Mouse (Mus musculus): ENCODE measurements around the gene Rrad. TPM values are rescaled to one million over a fixed set of nuclear protein-coding genes. Genes with fewer than 3 reads are reported as not detected.
"Not testable (repeated sequence)": the region's sequence is repeated elsewhere in the genome, so short reads cannot be mapped to it uniquely, and the experiment has no call there.

Gene Rrad
- total RNA-seq (2021) = 1 to 10 TPM; 4.8 to 5.1 TPM
- long read RNA-seq, experiment 1, partial matches to known transcripts = 0 of 2 reads
- long read RNA-seq, experiment 1, other reads (novel, unspliced or antisense) = 0 of 2 reads
- long read RNA-seq, experiment 2, partial matches to known transcripts = 1 of 3 reads
- long read RNA-seq, experiment 2, other reads (novel, unspliced or antisense) = 1 of 3 reads

- intact Hi-C loops (cut with DNase I) = no loop called here
- DNase-seq (ENCODE audit: low spot score in 2 of 2) = no peak
These were observed at the start of gene Rrad for GRCm38 (mm10) chr8:104630981-104631663. TSS of gene Rrad (minus strand) at chr8:104631327.

GRCm38 (mm10) chr8:104655614-104656013 lies 24.5 kb upstream of the Rrad start:
- intact Hi-C loops (cut with DNase I) = loop anchor here (5.0 to 10.0 kb wide), 3 partner anchors 469 to 637 kb away; no protein-coding TSS in a partner anchor
- DNase-seq (ENCODE audit: low spot score in 2 of 2) = no peak

GRCm38 (mm10) chr8:104654984-104655383 lies 23.9 kb upstream of the Rrad start:
- intact Hi-C loops (cut with DNase I) = loop anchor here (5.0 to 10.0 kb wide), 3 partner anchors 470 to 637 kb away; no protein-coding TSS in a partner anchor
- DNase-seq (ENCODE audit: low spot score in 2 of 2) = peak; percentile 92 to 94

GRCm38 (mm10) chr8:104644187-104644586 lies 13.1 kb upstream of the Rrad start:
- intact Hi-C loops (cut with DNase I) = loop anchor here (5.0 kb wide), 2 partner anchors 42 to 643 kb away; partner anchors contain the start of gene 4931428F04Rik
- not testable (repeated sequence) for DNase-seq (ENCODE audit: low spot score in 2 of 2)

GRCm38 (mm10) chr8:104642324-104642654 lies 11.2 kb upstream of the Rrad start:
- intact Hi-C loops (cut with DNase I) = loop anchor here (5.0 kb wide), 2 partner anchors 40 to 645 kb away; partner anchors contain the start of gene 4931428F04Rik

DNA sequence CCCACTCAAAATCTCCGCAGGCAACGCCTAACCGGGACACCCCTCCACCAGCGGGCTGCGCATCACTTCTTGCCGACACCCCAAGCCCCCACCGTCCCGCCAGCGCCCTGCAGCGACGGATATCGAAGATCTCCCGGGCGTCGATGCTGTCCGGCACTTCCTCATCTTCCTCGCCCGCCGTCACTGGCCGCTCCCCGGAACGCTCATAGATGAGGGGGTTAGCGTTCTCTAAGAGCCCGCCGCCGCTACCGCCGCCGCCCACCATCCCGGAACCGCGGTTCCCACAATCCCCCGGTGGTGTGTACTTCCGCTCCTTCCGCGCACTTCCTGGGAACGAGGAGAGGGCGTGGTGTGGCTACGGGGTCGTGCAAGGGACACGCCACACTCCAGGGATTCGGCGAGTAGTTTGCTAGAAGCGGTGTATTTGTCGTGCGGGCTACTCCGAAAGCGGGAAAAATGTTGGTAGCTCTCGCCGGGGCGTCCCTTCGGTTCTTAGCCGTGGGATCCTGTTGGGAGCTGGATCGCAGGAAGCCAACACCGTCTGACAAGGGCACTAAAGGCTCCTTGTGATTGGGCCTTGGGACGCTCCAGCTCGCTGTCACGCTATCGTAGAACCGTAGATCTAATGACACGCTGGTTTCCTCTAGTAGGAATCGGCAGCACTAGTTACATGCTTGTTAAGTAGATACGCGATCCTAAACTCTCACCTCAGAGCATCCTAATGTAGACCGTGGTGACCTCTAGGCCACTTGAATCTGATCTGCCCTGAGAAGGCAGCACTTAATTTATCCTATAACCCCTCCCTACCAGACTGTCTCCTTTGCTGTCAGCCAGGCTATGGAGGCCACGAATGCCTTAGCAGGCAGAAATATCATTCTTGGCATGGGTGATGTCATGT lies 10.5 kb upstream of the Rrad start, which contains the start of gene Ciao2b:
Gene Ciao2b, minus strand, starts transcription at position 540 of the 898 bp plus-strand sequence.
- intact Hi-C loops (cut with DNase I) = loop anchor here (5.0 kb wide), 2 partner anchors 39 to 646 kb away; partner anchors contain the start of gene 4931428F04Rik
- peak; percentile 80 to 88 for DNase-seq (ENCODE audit: low spot score in 2 of 2)

More at GRCm38 (mm10) chr8:104642324-104642654, 11.2 kb upstream of the Rrad start:
- no peak for DNase-seq (ENCODE audit: low spot score in 2 of 2)

DNA sequence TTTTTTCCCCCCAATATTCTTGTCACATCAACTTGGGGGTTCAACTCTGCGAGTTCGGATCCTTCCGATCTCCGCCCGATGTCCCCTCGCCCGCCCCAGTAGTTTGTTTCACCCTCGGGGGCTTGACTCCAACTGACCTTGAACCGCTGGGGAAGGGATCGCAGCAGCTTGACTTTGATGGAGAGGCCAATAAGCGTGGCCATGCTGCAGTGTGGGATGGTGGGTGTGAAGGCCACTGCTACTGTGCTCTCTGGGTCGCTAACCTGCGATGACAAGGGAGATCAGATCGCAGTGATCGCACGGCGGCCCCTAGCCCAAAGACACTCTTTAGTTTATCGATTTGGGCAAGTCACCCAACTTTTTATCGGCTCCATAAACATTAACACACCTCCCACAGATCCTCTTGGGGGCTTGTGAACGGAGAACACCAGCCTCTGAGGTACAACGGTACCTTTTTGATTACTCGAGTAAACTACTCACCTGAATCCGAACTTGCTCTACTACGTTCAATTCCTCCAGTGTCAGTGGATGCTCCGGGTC lies 9.8 kb upstream of the Rrad start:
- intact Hi-C loops (cut with DNase I) = loop anchor here (5.0 kb wide), 2 partner anchors 39 to 646 kb away; partner anchors contain the start of gene 4931428F04Rik
- no peak for DNase-seq (ENCODE audit: low spot score in 2 of 2)

DNA sequence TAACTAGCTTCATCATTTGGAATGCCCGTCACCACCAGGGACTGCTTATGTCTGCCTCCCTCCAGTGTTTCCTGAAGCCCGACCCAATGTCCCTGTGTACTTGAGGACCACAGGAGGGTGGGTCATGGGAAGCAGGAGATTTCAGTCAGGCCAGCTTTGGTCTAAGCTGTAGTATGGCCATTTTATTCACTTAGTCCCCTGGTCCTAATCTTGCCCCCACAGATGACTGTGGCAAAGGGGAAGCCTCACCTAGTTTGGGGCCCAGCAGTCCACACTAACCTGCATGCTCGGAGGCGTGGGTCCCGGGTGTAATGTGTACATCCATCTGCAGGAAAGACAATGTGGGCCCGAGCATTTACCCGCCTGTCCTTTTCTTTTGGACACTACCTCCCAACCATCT lies 9.1 kb upstream of the Rrad start:
- DNase-seq (ENCODE audit: low spot score in 2 of 2) = no peak
- intact Hi-C loops (cut with DNase I) = loop anchor here (5.0 kb wide), 2 partner anchors 38 to 647 kb away; partner anchors contain the start of gene 4931428F04Rik

GRCm38 (mm10) chr8:104638010-104638409 lies 6.9 kb upstream of the Rrad start:
- intact Hi-C loops (cut with DNase I) = no loop called here
- no peak for DNase-seq (ENCODE audit: low spot score in 2 of 2)

DNA sequence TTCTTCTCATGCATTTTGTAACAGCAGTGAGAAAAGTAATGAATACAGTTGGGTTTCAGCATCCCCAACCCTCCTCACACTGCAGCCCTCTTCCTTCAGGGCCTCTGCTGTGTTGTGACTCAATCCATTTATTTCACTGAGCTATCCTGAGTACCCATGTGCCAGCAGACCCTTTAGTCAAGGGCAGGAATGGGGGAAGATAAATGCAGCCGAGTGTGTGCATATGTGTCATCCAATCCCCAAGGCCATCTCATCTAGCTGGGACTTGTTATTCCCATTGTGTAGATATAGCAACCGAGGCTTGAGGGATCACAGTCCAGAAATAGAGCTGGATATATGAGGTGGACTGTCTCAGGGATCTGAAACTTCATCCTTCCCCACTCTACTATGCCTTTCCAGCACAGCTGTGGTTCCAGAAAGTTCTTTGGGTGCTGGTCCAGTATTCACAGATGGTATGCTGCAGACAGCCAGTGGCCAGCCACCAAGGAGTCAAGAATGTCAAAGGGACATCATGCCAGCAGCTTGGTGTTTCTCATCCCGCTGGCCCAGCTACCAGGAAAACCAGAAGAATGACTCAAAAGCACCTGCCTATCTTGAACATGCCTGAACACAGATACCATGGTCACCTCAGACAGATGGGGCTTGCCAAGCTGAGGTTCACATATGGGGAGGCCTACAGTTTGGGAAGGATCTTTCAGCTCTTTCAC lies 4.0 kb upstream of the Rrad start:
- intact Hi-C loops (cut with DNase I) = no loop called here
- no peak for DNase-seq (ENCODE audit: low spot score in 2 of 2)

DNA sequence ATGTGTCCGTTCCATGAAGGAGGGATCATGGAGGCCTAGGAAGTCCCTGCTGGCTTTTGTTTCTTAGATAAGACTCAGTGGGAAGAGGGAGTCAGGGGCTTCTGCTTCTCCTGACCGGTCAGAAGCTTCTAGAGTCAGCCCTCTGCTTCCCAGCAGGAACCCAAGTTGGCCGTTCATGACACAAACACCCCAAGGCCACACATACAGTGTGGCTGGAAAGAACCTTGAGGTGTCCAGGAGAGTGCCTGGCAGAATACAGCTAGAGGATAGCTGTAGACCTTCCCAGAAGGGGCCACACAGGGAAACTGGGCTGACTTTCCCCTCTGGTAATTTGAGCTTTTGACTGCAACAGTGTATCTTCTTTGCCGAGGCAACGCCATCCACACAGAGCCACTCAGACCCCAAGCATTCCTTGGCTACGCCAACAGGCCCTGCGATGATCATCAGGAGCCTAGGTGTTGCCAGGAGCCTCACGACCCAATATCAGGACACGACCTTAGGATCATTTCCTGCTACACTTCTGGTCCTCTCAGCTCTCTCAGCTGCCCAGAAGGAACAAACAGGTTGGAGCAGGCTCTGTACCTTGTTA lies 2.1 kb upstream of the Rrad start:
- no peak for DNase-seq (ENCODE audit: low spot score in 2 of 2)
- intact Hi-C loops (cut with DNase I) = no loop called here

- intact Hi-C loops (cut with DNase I) = no loop called here
- DNase-seq (ENCODE audit: low spot score in 2 of 2) = peak; percentile 42 to 78
These were observed 1.4 kb upstream of the Rrad start for GRCm38 (mm10) chr8:104632486-104632885.

- no peak for DNase-seq (ENCODE audit: low spot score in 2 of 2)
These were observed 848 bp upstream of the Rrad start for GRCm38 (mm10) chr8:104631975-104632374.

DNA sequence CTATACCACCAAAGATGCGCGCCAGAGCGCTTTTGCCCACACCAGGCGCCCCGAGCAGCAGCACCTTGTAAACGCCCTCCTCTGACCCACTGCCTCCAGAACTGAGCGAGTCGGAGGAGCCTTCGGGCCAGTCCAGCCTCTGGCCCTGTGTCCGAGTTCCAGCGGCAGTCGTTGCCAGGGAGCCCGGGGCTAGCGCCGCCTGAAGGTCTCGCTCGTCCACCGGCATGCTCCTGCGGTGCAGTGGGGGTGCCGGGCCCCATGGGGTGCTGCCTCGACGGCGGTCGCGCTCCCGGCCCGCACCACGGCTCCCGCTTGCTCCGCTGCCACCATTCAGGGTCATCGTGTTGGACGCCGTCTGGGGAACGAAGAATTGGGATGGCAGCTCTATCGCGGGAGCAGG lies 553 bp downstream of the Rrad start:
- DNase-seq (ENCODE audit: low spot score in 2 of 2) = no peak
- intact Hi-C loops (cut with DNase I) = no loop called here

More at GRCm38 (mm10) chr8:104631975-104632374, 848 bp upstream of the Rrad start:
- intact Hi-C loops (cut with DNase I) = no loop called here

GRCm38 (mm10) chr8:104630111-104630479 lies 1.0 kb downstream of the Rrad start:
- intact Hi-C loops (cut with DNase I) = no loop called here
- no peak for DNase-seq (ENCODE audit: low spot score in 2 of 2)

GRCm38 (mm10) chr8:104629306-104630110 lies 1.6 kb downstream of the Rrad start:
- intact Hi-C loops (cut with DNase I) = no loop called here
- DNase-seq (ENCODE audit: low spot score in 2 of 2) = no peak

- DNase-seq (ENCODE audit: low spot score in 2 of 2) = no peak
- intact Hi-C loops (cut with DNase I) = no loop called here
These were observed 2.7 kb downstream of the Rrad start for GRCm38 (mm10) chr8:104628402-104628801.
